Mouse (Mus musculus) limb, embryonic 15.5 days (tissue): ENCODE results near the gene Fam98c. TPM values are rescaled to one million over a fixed set of nuclear protein-coding genes. Genes with fewer than 3 reads are reported as not detected.

Experiments used
- ATAC-seq: fragments of 200-750 bp; cut with Nextera tagmentation; 2 replicates; pipeline ENCODE4 v1.8.0; 2017; ENCODE audit warnings: low read depth, moderate TSS enrichment; ENCODE audit not compliant: insufficient number of reproducible peaks, low FRiP score, low TSS enrichment
- H3K27ac ChIP-seq: fragments of 300-500 bp; sonication (generic); 2 replicates; pipeline ENCODE4 v1.5.1; 2015; ENCODE audit warnings: moderate library complexity, mild to moderate bottlenecking, inconsistent platforms
- H3K27me3 ChIP-seq: fragments of 300-500 bp; sonication (generic); 2 replicates; pipeline ENCODE4 v1.6.1; 2015; ENCODE audit warnings: inconsistent platforms
- H3K36me3 ChIP-seq: fragments of 300-500 bp; sonication (generic); 2 replicates; pipeline ENCODE4 v1.6.1; 2015; ENCODE audit warnings: inconsistent platforms
- H3K4me1 ChIP-seq: fragments of 300-500 bp; sonication (generic); 2 replicates; pipeline ENCODE4 v1.6.1; 2015; ENCODE audit warnings: inconsistent platforms
- H3K4me2 ChIP-seq: fragments of 300-500 bp; sonication (generic); 2 replicates; pipeline ENCODE4 v1.6.1; 2015; ENCODE audit warnings: mild to moderate bottlenecking, inconsistent platforms
- H3K4me3 ChIP-seq: fragments of 300-500 bp; sonication (generic); 2 replicates; pipeline ENCODE4 v1.5.1; 2015; ENCODE audit warnings: mild to moderate bottlenecking, inconsistent platforms
- H3K9ac ChIP-seq: fragments of 300-500 bp; sonication (generic); 2 replicates; pipeline ENCODE4 v1.6.1; 2015; ENCODE audit warnings: inconsistent platforms
- H3K9me3 ChIP-seq: fragments of 300-500 bp; sonication (generic); 2 replicates; pipeline ENCODE4 v1.6.1; 2016; ENCODE audit warnings: inconsistent platforms
- WGBS: fragments of 180-500 bp; shearing (Covaris S2); methylation state at CpG from one replicate; pipeline ENCODE4 v1.1.7; 2015; 5-methylcytosine and 5-hydroxymethylcytosine counted together
- polyA plus RNA-seq: library from polyadenylated mRNA; unstranded; fragments of >200 nt; fragmentation: Nextera tagmentation; extraction: Ambion mirVana; gene quantifications from 2 replicates; pipeline ENCODE4 v1.2.1, GENCODE M21; 2015

Fam98c gene
- polyA plus RNA-seq, 1 experiment from 2014 or later: 22.1 TPM

GRCm38 (mm10) chr7:29126173-29126915 lies 29.7 kb downstream of the Fam98c start:
- no peak overlapping the region for H3K4me3 ChIP-seq
- WGBS: 19% methylated on average over 7 of the region's 7 CpGs
- H3K4me1 ChIP-seq: peaks cover 13% of the 10 kb centered on the region
- H3K9me3 ChIP-seq: no peaks in the 10 kb centered on the region
- H3K36me3 ChIP-seq: no peaks in the 10 kb centered on the region
- ATAC-seq: no peak
- H3K4me2 ChIP-seq: no peak overlapping the region
- H3K27me3 ChIP-seq: no peaks in the 10 kb centered on the region
- no peak overlapping the region for H3K9ac ChIP-seq
- no peak overlapping the region for H3K27ac ChIP-seq

GRCm38 (mm10) chr7:29124970-29125369 lies 31.1 kb downstream of the Fam98c start, which contains the start of gene Ryr1:
Gene Ryr1, minus strand, starts transcription at chr7:29125179.
- under 1% methylated on average over 16 of the region's 16 CpGs for WGBS
- Histone ChIP-seq H3K27ac (no peak within 1 kb of the TSS), H3K4me2 (peak within 1 kb of the TSS; percentile 82), H3K27me3 (no peaks in the 10 kb centered on the region), H3K4me1 (peaks cover 13% of the 10 kb centered on the region), H3K4me3 (peak within 1 kb of the TSS; percentile 44), H3K36me3 (no peaks in the 10 kb centered on the region), H3K9me3 (no peaks in the 10 kb centered on the region), H3K9ac (peak within 1 kb of the TSS; percentile 24; the same call in 1 of the 2 replicates)
- peak; percentile 76 for ATAC-seq

DNA sequence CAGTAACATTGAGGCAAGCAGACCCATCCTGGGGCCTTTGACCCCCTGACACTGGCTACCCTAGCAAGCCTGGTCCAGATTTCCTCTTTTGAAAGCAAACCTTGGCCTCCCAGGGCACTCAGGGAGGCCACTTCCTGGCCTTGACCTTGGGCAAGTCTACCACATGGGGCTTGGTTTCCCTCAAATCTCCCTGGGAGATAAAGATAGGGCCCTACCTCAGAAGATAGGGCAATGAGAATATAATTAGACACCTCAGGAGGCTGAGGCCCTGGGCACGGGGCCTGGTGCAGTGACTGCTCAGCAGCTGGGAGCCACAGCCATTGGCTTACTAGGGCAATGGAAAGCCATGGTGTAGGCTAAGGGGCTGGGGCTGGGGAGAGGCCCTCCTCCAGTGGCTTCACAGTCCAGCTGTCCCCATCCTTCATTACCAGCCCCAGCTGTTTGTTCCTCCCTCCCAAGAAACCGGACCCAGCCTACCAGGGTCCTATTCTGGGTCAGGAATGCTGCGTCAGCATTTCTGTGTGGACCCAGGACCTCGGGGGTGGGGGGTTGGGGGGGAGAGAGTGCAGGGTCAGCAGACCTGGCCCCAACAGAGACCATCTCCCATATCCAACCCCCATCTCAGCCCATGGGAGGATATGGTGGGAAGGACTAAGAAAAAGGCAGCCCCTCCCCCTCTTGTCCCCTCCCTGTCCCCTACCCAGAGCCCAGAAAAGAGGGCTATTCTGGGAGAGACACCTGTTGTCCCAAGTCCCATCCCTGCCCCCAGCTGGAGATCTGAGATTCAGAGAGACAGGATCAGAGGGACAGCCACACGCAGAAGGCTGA lies 32.3 kb downstream of the Fam98c start:
- Histone ChIP-seq H3K27me3 (no peaks in the 10 kb centered on the region), H3K36me3 (no peaks in the 10 kb centered on the region), H3K9me3 (no peaks in the 10 kb centered on the region), H3K27ac (no peak overlapping the region), H3K4me3 (peak overlapping the region; percentile 44), H3K9ac (no peak overlapping the region), H3K4me1 (peaks cover 13% of the 10 kb centered on the region), H3K4me2 (no peak overlapping the region)
- 40% methylated on average over 5 of the region's 5 CpGs for WGBS
- peak; percentile 83 for ATAC-seq

GRCm38 (mm10) chr7:29122821-29123220 lies 33.2 kb downstream of the Fam98c start:
- Histone ChIP-seq H3K4me3 (no peak overlapping the region), H3K27ac (no peak overlapping the region), H3K9ac (no peak overlapping the region), H3K4me1 (peaks cover 13% of the 10 kb centered on the region), H3K9me3 (no peaks in the 10 kb centered on the region), H3K36me3 (no peaks in the 10 kb centered on the region), H3K4me2 (no peak overlapping the region), H3K27me3 (no peaks in the 10 kb centered on the region)
- ATAC-seq: no peak
- WGBS: 87% methylated on average over 9 of the region's 9 CpGs

DNA sequence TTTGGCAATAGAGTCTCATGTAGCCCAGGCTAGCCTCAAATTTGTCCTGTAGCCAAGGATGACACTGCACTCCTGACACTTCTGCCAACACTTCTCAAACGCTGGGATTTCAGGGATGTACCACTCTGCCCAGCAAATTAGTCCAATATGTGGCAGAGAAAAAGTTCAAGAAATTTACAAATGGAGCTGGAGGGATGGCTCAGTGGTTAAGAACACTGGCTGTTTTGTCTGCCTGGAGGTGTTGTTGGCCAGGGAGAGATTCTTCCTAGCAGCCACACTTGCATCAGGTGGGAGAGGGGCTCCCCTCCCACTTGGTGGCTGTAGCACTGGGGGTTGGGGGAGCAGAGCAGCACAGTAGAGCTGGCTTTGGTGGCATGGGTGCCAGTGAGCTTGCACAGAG lies 36.5 kb downstream of the Fam98c start:
- Histone ChIP-seq H3K4me1 (peaks cover 7% of the 10 kb centered on the region), H3K9ac (no peak overlapping the region), H3K36me3 (no peaks in the 10 kb centered on the region), H3K4me2 (no peak overlapping the region), H3K27me3 (no peaks in the 10 kb centered on the region), H3K4me3 (no peak overlapping the region), H3K27ac (no peak overlapping the region), H3K9me3 (no peaks in the 10 kb centered on the region)
- no peak for ATAC-seq
- WGBS: 46% methylated on average over 1 of the region's 1 CpGs

DNA sequence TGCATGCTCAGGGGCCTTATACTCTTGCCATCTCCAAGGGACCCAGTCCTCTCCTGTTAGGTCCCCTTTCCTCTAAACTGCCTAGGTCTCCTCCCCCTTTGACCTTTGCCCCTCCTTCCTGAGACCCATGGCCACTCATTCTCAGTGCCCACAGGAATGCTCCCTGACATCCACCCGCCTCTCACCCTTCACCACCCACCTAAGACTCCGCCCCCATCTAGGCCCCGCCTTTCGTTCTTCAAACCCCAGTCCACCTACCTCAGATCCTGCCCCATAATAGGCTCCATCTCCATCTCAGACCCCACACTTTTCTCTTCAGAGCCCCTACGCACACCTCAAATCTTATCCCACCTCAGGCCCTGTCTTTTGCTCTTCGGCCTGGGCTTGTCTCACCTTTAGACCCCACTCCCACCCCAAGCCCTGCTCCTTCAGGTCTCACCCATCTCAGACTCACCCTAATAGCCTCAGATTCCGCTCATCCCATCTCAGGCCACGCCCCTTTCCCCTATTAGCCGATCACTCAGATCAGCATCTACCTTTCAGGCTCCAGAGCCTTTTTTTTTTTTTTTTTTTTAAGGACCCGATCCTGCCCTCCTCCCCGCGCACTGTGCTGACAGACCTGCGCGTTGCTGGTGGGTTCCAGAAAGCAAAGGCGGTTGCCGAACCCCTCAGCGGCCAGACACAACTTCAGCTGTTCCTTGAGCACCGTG lies 37.7 kb downstream of the Fam98c start:
- no peak for ATAC-seq
- H3K27me3 ChIP-seq: no peaks in the 10 kb centered on the region
- 14% methylated on average over 18 of the region's 18 CpGs for WGBS
- H3K4me3 ChIP-seq: no peak overlapping the region
- no peaks in the 10 kb centered on the region for H3K9me3 ChIP-seq
- no peak overlapping the region for H3K4me2 ChIP-seq
- H3K9ac ChIP-seq: no peak overlapping the region
- no peaks in the 10 kb centered on the region for H3K36me3 ChIP-seq
- no peaks in the 10 kb centered on the region; the same call in 1 of the 2 replicates for H3K4me1 ChIP-seq
- no peak overlapping the region for H3K27ac ChIP-seq

DNA sequence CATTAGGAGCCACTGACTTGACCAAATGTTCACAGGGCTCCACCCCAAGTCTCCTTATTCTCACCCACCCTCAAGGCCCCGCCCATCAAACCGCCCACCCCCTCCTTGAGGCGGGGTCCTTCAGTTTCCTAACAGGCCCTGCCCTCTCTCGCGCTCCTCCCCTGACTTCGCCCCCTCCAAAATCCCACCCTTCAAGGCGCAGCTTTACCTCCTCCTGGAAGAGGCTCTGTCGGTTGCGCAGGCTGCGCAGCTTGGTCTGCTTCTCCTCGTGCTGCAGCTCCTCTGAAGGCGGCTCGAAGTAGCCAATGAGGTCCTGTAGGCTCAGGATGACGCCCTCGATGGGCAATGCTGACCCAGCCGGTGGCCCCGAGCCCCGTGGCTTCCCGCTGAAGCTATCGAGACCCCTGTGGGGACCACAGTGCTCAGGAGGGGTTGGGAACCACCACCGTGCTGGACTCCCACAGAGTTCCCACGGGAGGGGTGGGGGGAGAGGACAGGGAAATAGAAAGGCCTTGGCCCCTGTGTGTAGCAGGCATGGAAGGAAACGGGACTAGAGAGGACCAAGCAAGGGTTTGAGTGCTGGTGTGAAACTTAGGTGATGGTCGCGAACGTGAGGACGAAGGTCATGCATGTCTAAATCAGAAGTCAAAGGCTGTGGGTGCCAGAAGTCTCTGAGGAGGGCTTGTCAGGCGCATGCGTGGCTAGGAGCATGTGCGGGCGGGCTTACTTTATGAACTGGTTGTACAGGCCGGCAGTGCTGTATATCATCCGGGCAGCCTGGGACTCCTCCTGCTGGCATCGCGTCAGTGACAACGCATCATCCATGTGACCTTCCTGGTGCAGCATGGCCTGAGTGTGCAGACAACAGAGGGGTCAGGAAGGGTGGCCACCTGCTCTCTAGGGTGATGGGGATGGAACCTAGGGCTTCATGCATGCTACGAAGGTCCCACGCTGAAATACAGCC lies 46.8 kb downstream of the Fam98c start:
- no peak overlapping the region for H3K9ac ChIP-seq
- peak overlapping the region; percentile 58 for H3K4me2 ChIP-seq
- H3K9me3 ChIP-seq: no peaks in the 10 kb centered on the region
- H3K4me1 ChIP-seq: peaks cover 11% of the 10 kb centered on the region
- no peaks in the 10 kb centered on the region for H3K36me3 ChIP-seq
- peak overlapping the region; percentile 47; the same call in 1 of the 2 replicates for H3K27ac ChIP-seq
- H3K27me3 ChIP-seq: no peaks in the 10 kb centered on the region
- 27% methylated on average over 38 of the region's 38 CpGs for WGBS
- ATAC-seq: peak; percentile 65; the same call in 1 of the 2 replicates
- peak overlapping the region; percentile 30 for H3K4me3 ChIP-seq

Other genes starting within 250 kb of the Fam98c start
- 347 and 359 TPM in 2 replicates for gene Actn4, start 193.9 kb downstream of the Fam98c start, polyA plus RNA-seq
- gene Eif3k, start 174.4 kb downstream of the Fam98c start, polyA plus RNA-seq: 372 and 387 TPM in 2 replicates
- gene Map4k1, start 174.2 kb downstream of the Fam98c start, polyA plus RNA-seq: 7.2 and 7.6 TPM in 2 replicates
- 5.1 and 10.8 TPM in 2 replicates for gene Ryr1, start 31.1 kb downstream of the Fam98c start, polyA plus RNA-seq
- 0.84 and 1.1 TPM in 2 replicates for gene Rasgrp4, start 21.4 kb downstream of the Fam98c start, polyA plus RNA-seq
- 1.3 TPM in 2 replicates for gene Ggn, start 14.0 kb upstream of the Fam98c start, polyA plus RNA-seq
- gene Spred3, start 14.2 kb upstream of the Fam98c start, polyA plus RNA-seq: 2.4 and 3.1 TPM in 2 replicates
- gene Psmd8, start 24.5 kb upstream of the Fam98c start, polyA plus RNA-seq: 254 and 271 TPM in 2 replicates
- gene Catsperg1, start 57.8 kb upstream of the Fam98c start, polyA plus RNA-seq: 1.2 TPM in 2 replicates
- gene Kcnk6, start 76.3 kb upstream of the Fam98c start, polyA plus RNA-seq: 5.2 TPM in 2 replicates
- gene Yif1b, start 82.1 kb upstream of the Fam98c start, polyA plus RNA-seq: 137 and 141 TPM in 2 replicates
- 13.0 and 14.2 TPM in 2 replicates for gene 2200002D01Rik, start 92.2 kb upstream of the Fam98c start, polyA plus RNA-seq
- gene Spint2, start 125.7 kb upstream of the Fam98c start, polyA plus RNA-seq: 187 and 194 TPM in 2 replicates
- gene Ppp1r14a, start 133.1 kb upstream of the Fam98c start, polyA plus RNA-seq: 15.5 and 16.9 TPM in 2 replicates
- 13.1 and 15.9 TPM in 2 replicates for gene Dpf1, start 147.7 kb upstream of the Fam98c start, polyA plus RNA-seq